Mouse (Mus musculus): Measurements from ENCODE around the gene Ptpre.

DNA sequence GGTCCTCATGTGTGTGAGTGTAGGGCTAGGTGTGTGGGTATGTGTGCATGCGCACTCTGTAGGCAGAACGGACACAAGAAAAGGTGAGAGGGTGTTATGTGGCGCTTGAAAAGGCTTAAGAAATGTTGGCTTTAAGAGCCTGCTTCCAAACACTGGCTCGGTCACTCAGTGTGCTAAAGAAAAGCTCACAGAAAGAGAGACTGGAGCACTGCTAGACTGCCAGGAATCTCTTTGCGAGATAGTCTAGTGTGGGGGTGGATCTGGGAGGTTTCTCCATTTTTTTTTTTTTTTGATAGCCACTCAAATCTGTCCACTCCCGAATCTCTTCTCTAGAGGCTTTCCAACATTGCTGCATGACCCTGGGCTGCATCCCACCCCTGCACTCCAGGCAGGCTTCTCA is 84.4 kb downstream of the Ptpre start:
- TF ChIP-seq CTCF (IDR thresholded peaks at IDR 0.05; ENCODE audit: low read depth, low read length): no peak
- TF ChIP-seq POLR2A (IDR thresholded peaks at IDR 0.05; ENCODE audit: insufficient read depth, low read length): no peak
- no peak for TF ChIP-seq EP300 (IDR thresholded peaks at IDR 0.05; ENCODE audit: insufficient read depth, low read depth, low read length)

Data from ES-Bruce4 (cell line).